Mouse (Mus musculus): ENCODE data around the gene Fat3. TPM values are rescaled to one million over a fixed set of nuclear protein-coding genes. Genes with fewer than 3 reads are reported as not detected.

The Fat3 gene
- polyA plus RNA-seq, 1 experiment from 2014 or later, result 0.44 TPM

DNA sequence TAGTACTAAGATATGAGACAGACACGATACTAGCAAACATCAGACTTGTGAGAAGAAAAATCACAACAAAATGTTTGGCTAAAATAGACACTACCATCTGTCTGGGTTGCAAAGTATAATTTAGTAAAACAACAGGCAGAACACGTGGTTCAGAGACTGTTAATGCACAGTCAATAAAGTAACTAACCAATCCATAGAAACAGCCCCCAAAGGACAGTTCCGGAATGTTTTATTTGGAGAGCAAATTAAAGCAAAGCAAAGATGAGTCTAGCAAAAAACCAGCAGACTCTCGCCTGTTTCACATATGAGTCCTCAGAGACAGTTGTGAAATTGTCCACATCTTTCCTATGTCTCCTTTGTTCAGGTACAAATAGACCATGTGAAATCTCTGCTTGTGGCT lies 227.0 kb downstream of the Fat3 start:
- H3K4me1 ChIP-seq (ENCODE audit: control insufficient read depth, insufficient read depth, low read length), result no peaks in the 10 kb centered on the region
- H3K36me3 ChIP-seq (ENCODE audit: control insufficient read depth, insufficient read depth, low read length), result no peaks in the 10 kb centered on the region
- H3K27ac ChIP-seq (ENCODE audit: low read length), result no peak overlapping the region
- H3K9ac ChIP-seq (ENCODE audit: low read depth, low read length), result no peak overlapping the region
- no peaks in the 10 kb centered on the region for H3K27me3 ChIP-seq (replicated peaks; ENCODE audit: control insufficient read depth, insufficient read depth, low read length)
- no peaks in the 10 kb centered on the region for H3K9me3 ChIP-seq (ENCODE audit: control insufficient read depth, low read length)
- 74% methylated on average over 4 of the region's 4 CpGs for WGBS
- no peak for ATAC-seq
- no peak overlapping the region for H3K4me2 ChIP-seq (ENCODE audit: low read depth, low read length)
- no peak overlapping the region for H3K4me3 ChIP-seq (ENCODE audit: low read length)

- Histone ChIP-seq H3K4me2 (ENCODE audit: low read depth, low read length) (no peak overlapping the region), H3K36me3 (ENCODE audit: control insufficient read depth, insufficient read depth, low read length) (no peaks in the 10 kb centered on the region), H3K27me3 (replicated peaks; ENCODE audit: control insufficient read depth, insufficient read depth, low read length) (no peaks in the 10 kb centered on the region), H3K9me3 (ENCODE audit: control insufficient read depth, low read length) (no peaks in the 10 kb centered on the region), H3K4me3 (ENCODE audit: low read length) (no peak overlapping the region), H3K27ac (ENCODE audit: low read length) (no peak overlapping the region), H3K9ac (ENCODE audit: low read depth, low read length) (no peak overlapping the region), H3K4me1 (ENCODE audit: control insufficient read depth, insufficient read depth, low read length) (no peaks in the 10 kb centered on the region)
- 95% methylated on average over 1 of the region's 1 CpGs for WGBS
- no peak for ATAC-seq
These were observed 228.3 kb downstream of the Fat3 start for GRCm38 (mm10) chr9:16272810-16273209.

DNA sequence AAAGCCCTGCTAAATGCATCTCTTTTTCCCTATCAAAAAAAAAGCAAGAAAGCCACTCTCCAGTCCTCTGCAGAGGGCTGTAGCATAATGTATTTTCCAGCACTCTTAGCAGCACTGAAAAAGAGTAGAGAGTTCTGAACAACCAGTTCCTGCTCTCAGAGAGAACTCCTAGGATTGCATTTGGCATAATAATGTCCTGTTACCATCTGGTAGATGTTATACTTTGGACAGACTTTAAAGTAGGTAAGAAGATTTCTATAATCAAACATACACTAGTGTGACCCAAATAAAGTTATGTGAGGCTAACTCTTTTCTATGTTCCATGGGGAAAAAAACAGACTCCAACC lies 230.3 kb downstream of the Fat3 start:
- Histone ChIP-seq H3K9ac (ENCODE audit: low read depth, low read length) (no peak overlapping the region), H3K4me1 (ENCODE audit: control insufficient read depth, insufficient read depth, low read length) (no peaks in the 10 kb centered on the region), H3K9me3 (ENCODE audit: control insufficient read depth, low read length) (no peaks in the 10 kb centered on the region), H3K27me3 (replicated peaks; ENCODE audit: control insufficient read depth, insufficient read depth, low read length) (no peaks in the 10 kb centered on the region), H3K4me3 (ENCODE audit: low read length) (no peak overlapping the region), H3K36me3 (ENCODE audit: control insufficient read depth, insufficient read depth, low read length) (no peaks in the 10 kb centered on the region), H3K4me2 (ENCODE audit: low read depth, low read length) (no peak overlapping the region), H3K27ac (ENCODE audit: low read length) (no peak overlapping the region)
- ATAC-seq, result no peak

DNA sequence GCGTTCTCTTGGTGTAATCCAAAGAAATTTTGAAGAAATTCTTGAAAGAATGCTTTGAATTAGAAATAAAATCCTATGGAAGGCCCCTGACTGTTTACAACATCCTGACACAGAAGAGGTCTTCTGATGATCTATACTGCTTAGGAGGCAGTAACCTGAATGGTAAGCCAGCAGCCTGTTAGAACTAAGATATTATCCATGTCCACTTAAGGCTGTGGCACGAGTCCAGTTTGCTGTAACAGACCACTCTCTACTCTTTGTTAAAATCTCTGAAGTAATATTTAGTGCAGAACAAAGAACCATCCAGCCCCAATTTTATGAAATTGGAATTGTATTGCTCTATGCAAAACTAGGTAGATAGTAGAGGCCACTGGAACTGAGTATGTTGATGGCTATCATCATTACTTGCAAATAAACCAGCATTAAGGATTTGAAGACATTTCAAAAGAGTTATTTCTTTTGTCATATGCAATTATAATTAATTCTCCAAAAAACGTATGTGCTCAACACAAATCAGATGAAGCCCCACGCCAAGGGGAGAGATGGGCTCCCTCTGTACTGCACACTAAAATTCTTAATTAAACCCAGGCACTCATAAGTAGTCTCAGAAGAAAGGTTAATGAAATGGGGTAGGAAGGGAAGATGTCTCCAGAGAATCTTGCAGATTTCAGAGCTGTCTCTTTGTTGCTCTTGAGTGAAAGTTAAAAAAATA lies 230.9 kb downstream of the Fat3 start:
- no peak overlapping the region for H3K4me2 ChIP-seq (ENCODE audit: low read depth, low read length)
- 59% methylated on average over 4 of the region's 4 CpGs for WGBS
- H3K9me3 ChIP-seq (ENCODE audit: control insufficient read depth, low read length), result no peaks in the 10 kb centered on the region
- no peak for ATAC-seq
- no peak overlapping the region for H3K9ac ChIP-seq (ENCODE audit: low read depth, low read length)
- H3K36me3 ChIP-seq (ENCODE audit: control insufficient read depth, insufficient read depth, low read length), result no peaks in the 10 kb centered on the region
- no peak overlapping the region for H3K4me3 ChIP-seq (ENCODE audit: low read length)
- no peaks in the 10 kb centered on the region for H3K27me3 ChIP-seq (replicated peaks; ENCODE audit: control insufficient read depth, insufficient read depth, low read length)
- no peak overlapping the region for H3K27ac ChIP-seq (ENCODE audit: low read length)
- H3K4me1 ChIP-seq (ENCODE audit: control insufficient read depth, insufficient read depth, low read length), result no peaks in the 10 kb centered on the region

- no peaks in the 10 kb centered on the region for H3K36me3 ChIP-seq (ENCODE audit: control insufficient read depth, insufficient read depth, low read length)
- H3K4me3 ChIP-seq (ENCODE audit: low read length), result no peak overlapping the region
- H3K4me2 ChIP-seq (ENCODE audit: low read depth, low read length), result no peak overlapping the region
- no peaks in the 10 kb centered on the region for H3K27me3 ChIP-seq (replicated peaks; ENCODE audit: control insufficient read depth, insufficient read depth, low read length)
- WGBS, result 67% methylated on average over 4 of the region's 4 CpGs
- no peaks in the 10 kb centered on the region for H3K9me3 ChIP-seq (ENCODE audit: control insufficient read depth, low read length)
- H3K27ac ChIP-seq (ENCODE audit: low read length), result no peak overlapping the region
- H3K4me1 ChIP-seq (ENCODE audit: control insufficient read depth, insufficient read depth, low read length), result no peaks in the 10 kb centered on the region
- no peak overlapping the region for H3K9ac ChIP-seq (ENCODE audit: low read depth, low read length)
- no peak for ATAC-seq
These were observed 235.6 kb downstream of the Fat3 start for GRCm38 (mm10) chr9:16265519-16265918.

GRCm38 (mm10) chr9:16257241-16257840 lies 243.7 kb downstream of the Fat3 start:
- Histone ChIP-seq H3K4me1 (ENCODE audit: control insufficient read depth, insufficient read depth, low read length) (no peaks in the 10 kb centered on the region), H3K36me3 (ENCODE audit: control insufficient read depth, insufficient read depth, low read length) (no peaks in the 10 kb centered on the region), H3K27ac (ENCODE audit: low read length) (no peak overlapping the region), H3K9ac (ENCODE audit: low read depth, low read length) (no peak overlapping the region), H3K4me2 (ENCODE audit: low read depth, low read length) (no peak overlapping the region), H3K9me3 (ENCODE audit: control insufficient read depth, low read length) (no peaks in the 10 kb centered on the region), H3K4me3 (ENCODE audit: low read length) (no peak overlapping the region), H3K27me3 (replicated peaks; ENCODE audit: control insufficient read depth, insufficient read depth, low read length) (no peaks in the 10 kb centered on the region)
- 63% methylated on average over 3 of the region's 3 CpGs for WGBS
- ATAC-seq, result no peak

- H3K4me1 ChIP-seq (ENCODE audit: control insufficient read depth, insufficient read depth, low read length), result no peaks in the 10 kb centered on the region
- 80% methylated on average over 2 of the region's 2 CpGs for WGBS
- no peaks in the 10 kb centered on the region for H3K27me3 ChIP-seq (replicated peaks; ENCODE audit: control insufficient read depth, insufficient read depth, low read length)
- ATAC-seq, result no peak
- H3K9me3 ChIP-seq (ENCODE audit: control insufficient read depth, low read length), result no peaks in the 10 kb centered on the region
- no peak overlapping the region for H3K4me2 ChIP-seq (ENCODE audit: low read depth, low read length)
- no peaks in the 10 kb centered on the region for H3K36me3 ChIP-seq (ENCODE audit: control insufficient read depth, insufficient read depth, low read length)
- no peak overlapping the region for H3K9ac ChIP-seq (ENCODE audit: low read depth, low read length)
- H3K27ac ChIP-seq (ENCODE audit: low read length), result no peak overlapping the region
- no peak overlapping the region for H3K4me3 ChIP-seq (ENCODE audit: low read length)
These were observed 244.4 kb downstream of the Fat3 start for GRCm38 (mm10) chr9:16256577-16257207.

DNA sequence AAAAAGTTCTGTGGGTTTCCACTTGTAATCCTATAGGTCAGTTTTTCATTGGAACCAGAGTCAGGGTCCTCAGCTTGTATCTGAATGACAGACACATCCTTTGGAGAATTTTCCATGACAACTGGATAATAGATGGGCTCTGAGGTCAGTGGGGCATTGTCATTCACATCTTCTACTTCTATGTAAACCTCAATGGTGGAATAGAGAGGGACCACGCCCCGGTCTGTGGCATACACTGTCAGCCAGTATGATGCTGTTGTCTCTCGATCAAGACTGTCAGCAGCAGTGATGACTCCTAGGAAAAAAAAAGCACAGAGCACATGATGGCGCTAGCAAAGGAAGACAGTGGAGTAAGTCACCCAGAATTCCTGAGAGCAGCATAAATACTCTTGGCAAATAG lies 254.3 kb downstream of the Fat3 start:
- Histone ChIP-seq H3K4me2 (ENCODE audit: low read depth, low read length) (no peak overlapping the region), H3K4me1 (ENCODE audit: control insufficient read depth, insufficient read depth, low read length) (no peaks in the 10 kb centered on the region), H3K27ac (ENCODE audit: low read length) (no peak overlapping the region), H3K9me3 (ENCODE audit: control insufficient read depth, low read length) (no peaks in the 10 kb centered on the region), H3K4me3 (ENCODE audit: low read length) (no peak overlapping the region), H3K36me3 (ENCODE audit: control insufficient read depth, insufficient read depth, low read length) (no peaks in the 10 kb centered on the region), H3K27me3 (replicated peaks; ENCODE audit: control insufficient read depth, insufficient read depth, low read length) (no peaks in the 10 kb centered on the region), H3K9ac (ENCODE audit: low read depth, low read length) (no peak overlapping the region)
- ATAC-seq, result no peak
- 87% methylated on average over 4 of the region's 4 CpGs for WGBS

GRCm38 (mm10) chr9:16231575-16231974 lies 269.5 kb downstream of the Fat3 start:
- WGBS, result 63% methylated on average over 4 of the region's 4 CpGs
- no peak overlapping the region for H3K27ac ChIP-seq (ENCODE audit: low read length)
- no peaks in the 10 kb centered on the region for H3K9me3 ChIP-seq (ENCODE audit: control insufficient read depth, low read length)
- no peak overlapping the region for H3K4me3 ChIP-seq (ENCODE audit: low read length)
- H3K9ac ChIP-seq (ENCODE audit: low read depth, low read length), result no peak overlapping the region
- H3K4me2 ChIP-seq (ENCODE audit: low read depth, low read length), result no peak overlapping the region
- ATAC-seq, result no peak
- H3K36me3 ChIP-seq (ENCODE audit: control insufficient read depth, insufficient read depth, low read length), result no peaks in the 10 kb centered on the region
- no peaks in the 10 kb centered on the region for H3K27me3 ChIP-seq (replicated peaks; ENCODE audit: control insufficient read depth, insufficient read depth, low read length)
- no peaks in the 10 kb centered on the region for H3K4me1 ChIP-seq (ENCODE audit: control insufficient read depth, insufficient read depth, low read length)
